Mouse (Mus musculus) lung, postnatal 25 days (tissue): ENCODE results near the gene Sptan1.
A peak's percentile ranks its signal among the peaks of the same experiment; 100 is the strongest.
"Not testable (repeated sequence)": the region's sequence is repeated elsewhere in the genome, so short reads cannot be mapped to it uniquely, and the experiment has no call there.

Experiments
- DNase-seq: peaks from one replicate; pipeline ENCODE4 v3.0.0; 2022; ENCODE audit warnings: low spot score

The Sptan1 gene

GRCm38 (mm10) chr2:30009101-30009500 lies 43.7 kb downstream of the Sptan1 start:
- DNase-seq, result no peak

- peak; percentile 51 for DNase-seq
Measured at GRCm38 (mm10) chr2:30010840-30011281, 45.5 kb downstream of the Sptan1 start.

- DNase-seq, result peak; percentile 68
Measured at GRCm38 (mm10) chr2:30014326-30014966, 49.1 kb downstream of the Sptan1 start.

GRCm38 (mm10) chr2:30025454-30025853 lies 60.1 kb downstream of the Sptan1 start:
- DNase-seq, result no peak

- no peak for DNase-seq
Measured at GRCm38 (mm10) chr2:30026997-30027396, 61.6 kb downstream of the Sptan1 start.

- DNase-seq, result no peak
Measured at GRCm38 (mm10) chr2:30032244-30032846, 67.0 kb downstream of the Sptan1 start.

- no peak for DNase-seq
Measured at GRCm38 (mm10) chr2:30032957-30033356, 67.6 kb downstream of the Sptan1 start.

- no peak for DNase-seq
Measured at GRCm38 (mm10) chr2:30037762-30038161, 72.4 kb downstream of the Sptan1 start.

GRCm38 (mm10) chr2:30038370-30038769 lies 73.0 kb downstream of the Sptan1 start:
- no peak for DNase-seq

- no peak for DNase-seq
Measured at GRCm38 (mm10) chr2:30039687-30040086, 74.3 kb downstream of the Sptan1 start.

- peak; percentile 82 for DNase-seq
Measured at GRCm38 (mm10) chr2:30042445-30042844, 77.1 kb downstream of the Sptan1 start.

- no peak for DNase-seq
Measured at GRCm38 (mm10) chr2:30044550-30044949, 79.2 kb downstream of the Sptan1 start.

GRCm38 (mm10) chr2:30047127-30047526 lies 81.8 kb downstream of the Sptan1 start:
- DNase-seq, result no peak

GRCm38 (mm10) chr2:30048101-30048501 lies 82.7 kb downstream of the Sptan1 start:
- no peak for DNase-seq

GRCm38 (mm10) chr2:30048699-30049388 lies 83.5 kb downstream of the Sptan1 start, which contains the start of gene Wdr34:
Wdr34 (minus strand) TSS chr2:30048881.
- DNase-seq, result peak; percentile 98

- no peak for DNase-seq
Measured at GRCm38 (mm10) chr2:30049831-30050230, 84.5 kb downstream of the Sptan1 start.

GRCm38 (mm10) chr2:30051992-30052761 lies 86.8 kb downstream of the Sptan1 start:
- no peak for DNase-seq

- not testable (repeated sequence) for DNase-seq
Measured at GRCm38 (mm10) chr2:30055310-30055709, 90.0 kb downstream of the Sptan1 start.

GRCm38 (mm10) chr2:30056736-30057135 lies 91.4 kb downstream of the Sptan1 start:
- DNase-seq, result no peak

- DNase-seq, result no peak
Measured at GRCm38 (mm10) chr2:30057223-30057904, 92.0 kb downstream of the Sptan1 start, which contains the start of gene Set. Set (plus strand) TSS chr2:30057378.

- no peak for DNase-seq
Measured at GRCm38 (mm10) chr2:30058418-30058817, 93.1 kb downstream of the Sptan1 start.
